Mouse (Mus musculus) bone marrow macrophage, adult 2 months (primary cell): Measurements from ENCODE around the gene Pgbd5.

Experiments used
- CTCF ChIP-seq: IDR thresholded peaks from 2 replicates; pipeline ENCODE4 v1.5.1; 2012; ENCODE audit warnings: low read depth, mild to moderate bottlenecking, low read length, moderate library complexity
- POLR2A ChIP-seq: IDR thresholded peaks from 2 replicates; pipeline ENCODE4 v1.6.1; 2012; ENCODE audit warnings: mild to moderate bottlenecking, low read depth, low read length, borderline replicate concordance

GRCm38 (mm10) chr8:124462192-124462591 lies 22.7 kb upstream of the Pgbd5 start:
- TF ChIP-seq CTCF (no peak), POLR2A (no peak)
